Mouse (Mus musculus) spleen, postnatal 14 days (tissue): Measurements from ENCODE around the gene 4930469K13Rik.
"Not testable (repeated sequence)": the region's sequence is repeated elsewhere in the genome, so short reads cannot be mapped to it uniquely, and the experiment has no call there.

Experiments
- DNase-seq, 2 experiments: peaks; one replicate each; pipeline ENCODE4 v3.0.0; 2021 to 2022; ENCODE audit warnings: low spot score in 2 of 2

The 4930469K13Rik gene

GRCm38 (mm10) chr11:34098422-34098821, at the start of gene 4930469K13Rik:
TSS of gene 4930469K13Rik (minus strand) at chr11:34098554.
- DNase-seq: no peak

- no peak for DNase-seq
These were observed 48.6 kb upstream of the 4930469K13Rik start for GRCm38 (mm10) chr11:34146934-34147333.

GRCm38 (mm10) chr11:34144421-34144820, 46.1 kb upstream of the 4930469K13Rik start:
- no peak for DNase-seq

- no peak for DNase-seq
These were observed 45.6 kb upstream of the 4930469K13Rik start for GRCm38 (mm10) chr11:34143984-34144383.

GRCm38 (mm10) chr11:34139296-34139695, 40.9 kb upstream of the 4930469K13Rik start:
- DNase-seq: no peak

GRCm38 (mm10) chr11:34128412-34128811, 30.1 kb upstream of the 4930469K13Rik start:
- DNase-seq: no peak

GRCm38 (mm10) chr11:34125727-34126126, 27.4 kb upstream of the 4930469K13Rik start:
- not testable (repeated sequence) for DNase-seq

- no peak for DNase-seq
These were observed 26.5 kb upstream of the 4930469K13Rik start for GRCm38 (mm10) chr11:34124852-34125251.

- no peak for DNase-seq
These were observed 24.8 kb upstream of the 4930469K13Rik start for GRCm38 (mm10) chr11:34123147-34123546.

GRCm38 (mm10) chr11:34118319-34118718, 20.0 kb upstream of the 4930469K13Rik start:
- no peak for DNase-seq

GRCm38 (mm10) chr11:34117581-34117980, 19.2 kb upstream of the 4930469K13Rik start:
- no peak for DNase-seq

- DNase-seq: no peak
These were observed 18.3 kb upstream of the 4930469K13Rik start for GRCm38 (mm10) chr11:34116572-34117135.

GRCm38 (mm10) chr11:34113760-34114159, 15.4 kb upstream of the 4930469K13Rik start:
- DNase-seq: no peak

GRCm38 (mm10) chr11:34112781-34113380, 14.5 kb upstream of the 4930469K13Rik start:
- no peak for DNase-seq

GRCm38 (mm10) chr11:34111940-34112339, 13.6 kb upstream of the 4930469K13Rik start:
- DNase-seq: no peak

- no peak for DNase-seq
These were observed 10.9 kb upstream of the 4930469K13Rik start for GRCm38 (mm10) chr11:34109260-34109659.

GRCm38 (mm10) chr11:34104919-34105318, 6.6 kb upstream of the 4930469K13Rik start:
- no peak for DNase-seq

GRCm38 (mm10) chr11:34101827-34102226, 3.5 kb upstream of the 4930469K13Rik start:
- no peak for DNase-seq

GRCm38 (mm10) chr11:34087064-34087463, 11.3 kb downstream of the 4930469K13Rik start:
- DNase-seq: no peak

GRCm38 (mm10) chr11:34086164-34086751, 12.1 kb downstream of the 4930469K13Rik start:
- no peak for DNase-seq

GRCm38 (mm10) chr11:34084639-34085038, 13.7 kb downstream of the 4930469K13Rik start:
- DNase-seq: no peak

GRCm38 (mm10) chr11:34083795-34084194, 14.6 kb downstream of the 4930469K13Rik start:
- DNase-seq: no peak
